ENCODE assay signal across 10 mouse cellular contexts in genomic region chr1:194623641-194624040, GRCm38 (mm10). TPM values are rescaled to one million over a fixed set of nuclear protein-coding genes. Genes with fewer than 3 reads are reported as not detected.
A peak's percentile ranks its signal among the peaks of the same experiment; 100 is the strongest.
DNase-seq lines count a peak whose midpoint lies in the region; ATAC-seq and TF ChIP-seq lines count a peak whose summit lies in the region.
"Had no signal": no experiment of that assay in that cellular context is flagged by ENCODE, and none has a peak within 500 bp of the region (broad histone marks: within the 10 kb centered on the region; RNA-seq: fewer than 3 reads in every experiment).

No protein-coding gene starts in this region.

- H3K27me3 ChIP-seq in liver, adult 2 months (ENCODE audit: control insufficient read depth, insufficient read depth, low read length), result no peaks in the 10 kb centered on the region
- no peaks in the 10 kb centered on the region for H3K27me3 ChIP-seq in forebrain, embryonic 16.5 days (replicated peaks; ENCODE audit: control insufficient read depth, insufficient read depth, low read length)
- no peaks in the 10 kb centered on the region for H3K27me3 ChIP-seq in intestine, embryonic 15.5 days (replicated peaks)
- H3K27me3 ChIP-seq in neural tube, embryonic 15.5 days (replicated peaks), result no peaks in the 10 kb centered on the region

- peak; percentile 80 for DNase-seq in liver, adult 2 months (ENCODE audit: extremely low read depth, low read depth, low spot score)
- no peak for DNase-seq in liver
- DNase-seq in Muller cell, postnatal 12 days (ENCODE audit: inconsistent ontology term), result no peak
- no peak for DNase-seq in heart, adult 9 months (ENCODE audit: low spot score in 2 of 2)
- no peak for DNase-seq in ovary, postnatal 14 days (ENCODE audit: low spot score)
- DNase-seq: gastrocnemius, postnatal 25 days; layer of hippocampus, postnatal 36 days had no signal

- no peaks in the 10 kb centered on the region for H3K36me3 ChIP-seq in liver, adult 2 months (ENCODE audit: control insufficient read depth, insufficient read depth, low read length)
- no peaks in the 10 kb centered on the region for H3K36me3 ChIP-seq in forebrain, embryonic 16.5 days (ENCODE audit: control insufficient read depth, insufficient read depth)
- no peaks in the 10 kb centered on the region for H3K36me3 ChIP-seq in intestine, embryonic 15.5 days
- H3K36me3 ChIP-seq in neural tube, embryonic 15.5 days, result no peaks in the 10 kb centered on the region

- H3K4me1 ChIP-seq in liver, adult 2 months (ENCODE audit: control insufficient read depth, insufficient read depth, low read length), result peaks cover 20% of the 10 kb centered on the region
- H3K4me1 ChIP-seq in forebrain, embryonic 16.5 days (replicated peaks; ENCODE audit: control insufficient read depth, insufficient read depth, low read length), result peaks cover 57% of the 10 kb centered on the region
- H3K4me1 ChIP-seq in intestine, embryonic 15.5 days (replicated peaks), result peaks cover 32% of the 10 kb centered on the region
- peaks cover 74% of the 10 kb centered on the region for H3K4me1 ChIP-seq in neural tube, embryonic 15.5 days

- no peaks in the 10 kb centered on the region for H3K9me3 ChIP-seq in forebrain, embryonic 16.5 days (ENCODE audit: control insufficient read depth, low read length)
- H3K9me3 ChIP-seq in intestine, embryonic 15.5 days, result no peaks in the 10 kb centered on the region
- H3K9me3 ChIP-seq in neural tube, embryonic 15.5 days (replicated peaks), result no peaks in the 10 kb centered on the region

- no peak for TF ChIP-seq POLR2A in liver, adult 2 months (IDR thresholded peaks at IDR 0.05; ENCODE audit: extremely low read depth, insufficient read depth, low read length)

- H3K27ac ChIP-seq in liver, adult 2 months (replicated peaks; ENCODE audit: insufficient read depth, low read depth, low read length), result no peak overlapping the region
- H3K27ac ChIP-seq in forebrain, embryonic 16.5 days (ENCODE audit: low read length), result peak overlapping the region; percentile 97
- 0 out of 2 replicates have a peak overlapping the region, but pooled peaks have one; percentile 15 for H3K27ac ChIP-seq in intestine, embryonic 15.5 days
- peak overlapping the region; percentile 97 for H3K27ac ChIP-seq in neural tube, embryonic 15.5 days (replicated peaks)

- no peak for TF ChIP-seq CTCF in liver, adult 2 months (IDR thresholded peaks at IDR 0.05; ENCODE audit: low read depth, low read length)

- no peak overlapping the region for H3K9ac ChIP-seq in liver, adult 2 months (ENCODE audit: low read depth, low read length)
- peak overlapping the region; percentile 99 for H3K9ac ChIP-seq in forebrain, embryonic 16.5 days (replicated peaks; ENCODE audit: low read depth, low read length)
- no peak overlapping the region for H3K9ac ChIP-seq in intestine, embryonic 15.5 days
- H3K9ac ChIP-seq in neural tube, embryonic 15.5 days (replicated peaks), result peak overlapping the region; percentile 97

- H3K4me3 ChIP-seq in liver, adult 2 months (ENCODE audit: insufficient read depth, low read depth, low read length), result no peak overlapping the region
- peak overlapping the region; percentile 91 for H3K4me3 ChIP-seq in forebrain, embryonic 16.5 days (replicated peaks; ENCODE audit: low read length)
- H3K4me3 ChIP-seq in intestine, embryonic 15.5 days (replicated peaks), result no peak overlapping the region
- H3K4me3 ChIP-seq in neural tube, embryonic 15.5 days (replicated peaks), result peak overlapping the region; percentile 84

- H3K4me2 ChIP-seq in forebrain, embryonic 16.5 days (ENCODE audit: low read length), result peak overlapping the region; percentile 81
- peak overlapping the region; percentile 36 for H3K4me2 ChIP-seq in intestine, embryonic 15.5 days (replicated peaks)
- peak overlapping the region; percentile 76 for H3K4me2 ChIP-seq in neural tube, embryonic 15.5 days

- WGBS in liver, adult 2 months, result 32% methylated on average over 3 of the region's 3 CpGs
- WGBS in forebrain, embryonic 16.5 days, result 75% methylated on average over 3 of the region's 3 CpGs
- 56% methylated on average over 3 of the region's 3 CpGs for WGBS in intestine, embryonic 15.5 days
- WGBS in neural tube, embryonic 15.5 days, result 59% methylated on average over 3 of the region's 3 CpGs

- no peak for ATAC-seq in forebrain, embryonic 16.5 days
- ATAC-seq in intestine, embryonic 15.5 days, result peak; percentile 17
- no peak for ATAC-seq in neural tube, embryonic 15.5 days (ENCODE audit: low FRiP score)

- H3K79me2 ChIP-seq in liver, adult 2 months (ENCODE audit: control insufficient read depth, insufficient read depth, low read length), result peaks cover 39% of the 10 kb centered on the region; the same call in 1 of the 2 replicates

RNA-seq across cellular contexts. Expression of gene Plxna2, which starts 5.6 kb away (rescaled TPM):
- total RNA-seq in liver, adult 2 months (2014; rRNA removed), result 6.7 and 12.1 TPM in 2 replicates
- 6.6 and 8.6 TPM in 2 replicates for polyA plus RNA-seq in liver, adult 2 months (2012; rRNA removed)
- polyA plus RNA-seq in forebrain, embryonic 16.5 days (2015; fragmentation: Nextera tagmentation; extraction: Ambion mirVana), result 76.0 and 80.3 TPM in 2 replicates
- polyA plus RNA-seq in intestine, embryonic 15.5 days (2015; fragmentation: Nextera tagmentation; extraction: Ambion mirVana), result 5.6 and 5.9 TPM in 2 replicates
- polyA plus RNA-seq in neural tube, embryonic 15.5 days (2015; fragmentation: Nextera tagmentation; extraction: Ambion mirVana), result 37.7 and 42.4 TPM in 2 replicates

Comparison
In these comparisons a context has a peak if more than half of its experiments do, and no peak if none do; other contexts are left out.
1. H3K4me3 ChIP-seq: peak in forebrain, embryonic 16.5 days (single experiment) and neural tube, embryonic 15.5 days (single experiment); none in liver, adult 2 months (single experiment) and intestine, embryonic 15.5 days (single experiment).
2. H3K9ac ChIP-seq: peak in forebrain, embryonic 16.5 days (single experiment) and neural tube, embryonic 15.5 days (single experiment); none in liver, adult 2 months (single experiment) and intestine, embryonic 15.5 days (single experiment).
3. Peak in every context shown above with its lines, with median percentiles within 50 percentile points of each other: H3K4me2 ChIP-seq.